Mouse (Mus musculus): ENCODE data around the gene Rnf115. TPM values are rescaled to one million over a fixed set of nuclear protein-coding genes. Genes with fewer than 3 reads are reported as not detected.

Gene Rnf115
- polyA plus RNA-seq, 1 experiment from 2014 or later = 69.7 TPM

Other genes with a start within 250 kb of the Rnf115 start
- gene Hfe2, start 202.5 kb upstream of the Rnf115 start, polyA plus RNA-seq (2014; fragmentation: Nextera tagmentation; extraction: Ambion mirVana) = 0.41 and 0.52 TPM in 2 replicates
- 60.7 and 79.0 TPM in 2 replicates for gene Txnip, start 169.7 kb upstream of the Rnf115 start, polyA plus RNA-seq (2014; fragmentation: Nextera tagmentation; extraction: Ambion mirVana)
- gene Gm16253, start 150.7 kb upstream of the Rnf115 start, polyA plus RNA-seq (2014; fragmentation: Nextera tagmentation; extraction: Ambion mirVana) = 0.45 TPM in 1 of 2 replicates, not detected in the other
- gene Polr3gl, start 133.5 kb upstream of the Rnf115 start, polyA plus RNA-seq (2014; fragmentation: Nextera tagmentation; extraction: Ambion mirVana) = 8.0 and 8.2 TPM in 2 replicates
- 11.8 and 14.9 TPM in 2 replicates for gene Ankrd34a, start 131.0 kb upstream of the Rnf115 start, polyA plus RNA-seq (2014; fragmentation: Nextera tagmentation; extraction: Ambion mirVana)
- gene Lix1l, start 126.5 kb upstream of the Rnf115 start, polyA plus RNA-seq (2014; fragmentation: Nextera tagmentation; extraction: Ambion mirVana) = 7.4 and 7.8 TPM in 2 replicates
- 132 and 136 TPM in 2 replicates for gene Rbm8a, start 97.7 kb upstream of the Rnf115 start, polyA plus RNA-seq (2014; fragmentation: Nextera tagmentation; extraction: Ambion mirVana)
- 56.6 and 64.4 TPM in 2 replicates for gene Pex11b, start 92.3 kb upstream of the Rnf115 start, polyA plus RNA-seq (2014; fragmentation: Nextera tagmentation; extraction: Ambion mirVana)
- gene Gm42957, start 92.2 kb upstream of the Rnf115 start, polyA plus RNA-seq (2014; fragmentation: Nextera tagmentation; extraction: Ambion mirVana) = 0.13 and 0.14 TPM in 2 replicates
- gene Itga10, start 82.1 kb upstream of the Rnf115 start, polyA plus RNA-seq (2014; fragmentation: Nextera tagmentation; extraction: Ambion mirVana) = 0.38 and 0.39 TPM in 2 replicates
- gene Ankrd35, start 57.5 kb upstream of the Rnf115 start, polyA plus RNA-seq (2014; fragmentation: Nextera tagmentation; extraction: Ambion mirVana) = 1.1 and 1.9 TPM in 2 replicates
- gene Pias3, start 31.3 kb upstream of the Rnf115 start, polyA plus RNA-seq (2014; fragmentation: Nextera tagmentation; extraction: Ambion mirVana) = 14.8 and 21.3 TPM in 2 replicates
- gene Nudt17, start 19.1 kb upstream of the Rnf115 start, polyA plus RNA-seq (2014; fragmentation: Nextera tagmentation; extraction: Ambion mirVana) = 7.3 and 7.5 TPM in 2 replicates
- gene Polr3c, start within 50 bp of the Rnf115 start, polyA plus RNA-seq (2014; fragmentation: Nextera tagmentation; extraction: Ambion mirVana) = 27.8 and 28.9 TPM in 2 replicates
- 0.28 TPM in 1 of 2 replicates, not detected in the other for gene Pdzk1, start 101.6 kb downstream of the Rnf115 start, polyA plus RNA-seq (2014; fragmentation: Nextera tagmentation; extraction: Ambion mirVana)
- gene Cd160, start 101.7 kb downstream of the Rnf115 start, polyA plus RNA-seq (2014; fragmentation: Nextera tagmentation; extraction: Ambion mirVana) = 0.18 and 0.40 TPM in 2 replicates
- 1.1 and 2.0 TPM in 2 replicates for gene Gja5, start 177.0 kb downstream of the Rnf115 start, polyA plus RNA-seq (2014; fragmentation: Nextera tagmentation; extraction: Ambion mirVana)
- gene Gpr89, start 177.7 kb downstream of the Rnf115 start, polyA plus RNA-seq (2014; fragmentation: Nextera tagmentation; extraction: Ambion mirVana) = 38.8 and 39.3 TPM in 2 replicates
- gene Gja8, start 198.4 kb downstream of the Rnf115 start, polyA plus RNA-seq (2014; fragmentation: Nextera tagmentation; extraction: Ambion mirVana) = not detected in 2 replicates

Measured in forebrain, embryonic 14.5 days (tissue).